26 mouse cellular contexts compared by ENCODE assay signal in the genomic region with DNA sequence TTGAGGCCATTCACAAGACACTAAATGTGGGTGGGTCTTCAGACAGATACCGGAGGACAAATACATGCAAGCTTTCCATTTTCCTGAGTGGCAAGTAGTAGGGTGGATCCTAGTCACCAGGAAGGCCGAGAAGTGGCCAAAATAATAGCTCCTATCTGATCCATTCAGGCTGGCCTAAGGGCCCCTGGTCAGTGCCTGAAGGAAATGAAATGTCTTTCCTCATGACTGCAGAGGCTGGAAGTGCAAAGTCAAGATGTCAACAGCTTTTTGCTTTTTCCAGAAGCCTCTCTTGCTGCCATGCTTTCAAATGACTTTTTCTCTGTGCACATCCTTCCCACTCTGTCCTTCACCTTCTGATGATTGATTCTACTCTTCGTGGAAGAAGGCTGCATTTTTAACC.
"Had no signal": no experiment of that assay in that cellular context is flagged by ENCODE, and none has a peak within 500 bp of the region (broad histone marks: within the 10 kb centered on the region; RNA-seq: fewer than 3 reads in every experiment).

No protein-coding gene starts in this region.

- H3K4me2 ChIP-seq: heart, embryonic 11.5 days; heart, embryonic 12.5 days; heart, embryonic 15.5 days; hindbrain, embryonic 12.5 days; hindbrain, embryonic 13.5 days; hindbrain, embryonic 14.5 days; hindbrain, embryonic 15.5 days; intestine, embryonic 15.5 days; kidney, embryonic 15.5 days had no signal

- H3K27me3 ChIP-seq: heart, embryonic 12.5 days; heart, embryonic 15.5 days; hindbrain, embryonic 12.5 days; hindbrain, embryonic 13.5 days; hindbrain, embryonic 15.5 days; intestine, embryonic 15.5 days; kidney, embryonic 15.5 days had no signal

- H3K27ac ChIP-seq: heart, embryonic 15.5 days; hindbrain, embryonic 10.5 days; hindbrain, embryonic 12.5 days; hindbrain, embryonic 13.5 days; hindbrain, embryonic 14.5 days; hindbrain, embryonic 15.5 days; hindbrain, postnatal 0 days; intestine, embryonic 15.5 days; kidney, embryonic 15.5 days; kidney, postnatal 0 days; layer of hippocampus, adult 2 months; left cerebral cortex, adult 2 months had no signal

- H3K9me3 ChIP-seq: heart, embryonic 12.5 days; heart, embryonic 15.5 days; hindbrain, embryonic 10.5 days; hindbrain, embryonic 12.5 days; hindbrain, embryonic 13.5 days; hindbrain, embryonic 15.5 days; intestine, embryonic 15.5 days; kidney, embryonic 15.5 days had no signal

- ATAC-seq: hindbrain, embryonic 16.5 days; hindbrain, postnatal 0 days; inflammation-experienced regulatory T-cells, adult 6 months; intestine, embryonic 15.5 days; intestine, embryonic 16.5 days; intestine, postnatal 0 days had no signal

- H3K9ac ChIP-seq: heart, embryonic 12.5 days; heart, embryonic 15.5 days; hindbrain, embryonic 12.5 days; hindbrain, embryonic 13.5 days; hindbrain, embryonic 14.5 days; hindbrain, embryonic 15.5 days; intestine, embryonic 15.5 days; kidney, embryonic 15.5 days had no signal

- H3K4me1 ChIP-seq: hindbrain, embryonic 12.5 days; hindbrain, embryonic 15.5 days; intestine, embryonic 15.5 days; kidney, embryonic 15.5 days had no signal

- H3K4me3 ChIP-seq: heart, embryonic 12.5 days; heart, embryonic 15.5 days; hindbrain, embryonic 10.5 days; hindbrain, embryonic 12.5 days; hindbrain, embryonic 13.5 days; hindbrain, embryonic 15.5 days; intestine, embryonic 15.5 days; kidney, embryonic 15.5 days; layer of hippocampus, adult 2 months; left cerebral cortex, adult 2 months had no signal

- H3K36me3 ChIP-seq: heart, embryonic 12.5 days; heart, embryonic 15.5 days; hindbrain, embryonic 10.5 days; hindbrain, embryonic 12.5 days; hindbrain, embryonic 13.5 days; hindbrain, embryonic 15.5 days; intestine, embryonic 15.5 days; kidney, embryonic 15.5 days had no signal

- DNase-seq: heart, postnatal 10 days; heart, postnatal 14 days; heart, postnatal 4 days; kidney, adult 18-20 months; kidney, postnatal 14 days; kidney, postnatal 4 days; layer of hippocampus, adult 9-11 months; layer of hippocampus, postnatal 36 days had no signal
